Mouse (Mus musculus) liver, postnatal 0 days (tissue): ENCODE data around the gene Mrps26.

Source experiments
- CTCF ChIP-seq: sonication (generic); IDR thresholded peaks from 2 replicates; pipeline ENCODE4 v1.5.1; 2016; ENCODE audit warnings: antibody characterized with exemption, low read depth
- EP300 ChIP-seq: IDR thresholded peaks from 2 replicates; pipeline ENCODE4 v1.6.1; 2016; ENCODE audit warnings: antibody characterized with exemption, low read depth, mild to moderate bottlenecking

GRCm38 (mm10) chr2:130613091-130613490 lies 49.5 kb downstream of the Mrps26 start:
- TF ChIP-seq CTCF (peak; percentile 66), EP300 (no peak)
